Mouse (Mus musculus): ENCODE results near the gene Foxi3.

Foxi3 gene

DNA sequence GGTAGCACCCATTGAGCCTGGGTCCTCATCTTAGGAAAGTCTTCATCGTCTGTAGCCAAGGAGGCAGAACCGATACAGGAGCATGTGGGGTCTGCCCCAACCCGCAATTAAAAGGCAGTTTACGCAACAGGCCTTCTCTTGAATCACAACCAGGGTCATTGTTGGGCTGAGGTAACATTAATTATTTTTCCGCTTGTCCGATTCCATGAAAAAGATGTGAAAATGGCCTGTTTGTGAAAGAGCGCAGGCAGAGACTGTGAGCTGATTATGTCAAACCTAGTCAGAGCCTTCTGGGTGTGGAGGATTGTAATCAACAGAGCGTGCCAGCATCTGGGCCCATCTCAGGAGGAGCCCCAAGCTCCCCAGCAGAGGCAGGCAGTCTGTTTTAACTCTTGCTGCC, 30.4 kb downstream of the Foxi3 start:
- no peak for DNase-seq (ENCODE audit: low read depth, low spot score)

DNA sequence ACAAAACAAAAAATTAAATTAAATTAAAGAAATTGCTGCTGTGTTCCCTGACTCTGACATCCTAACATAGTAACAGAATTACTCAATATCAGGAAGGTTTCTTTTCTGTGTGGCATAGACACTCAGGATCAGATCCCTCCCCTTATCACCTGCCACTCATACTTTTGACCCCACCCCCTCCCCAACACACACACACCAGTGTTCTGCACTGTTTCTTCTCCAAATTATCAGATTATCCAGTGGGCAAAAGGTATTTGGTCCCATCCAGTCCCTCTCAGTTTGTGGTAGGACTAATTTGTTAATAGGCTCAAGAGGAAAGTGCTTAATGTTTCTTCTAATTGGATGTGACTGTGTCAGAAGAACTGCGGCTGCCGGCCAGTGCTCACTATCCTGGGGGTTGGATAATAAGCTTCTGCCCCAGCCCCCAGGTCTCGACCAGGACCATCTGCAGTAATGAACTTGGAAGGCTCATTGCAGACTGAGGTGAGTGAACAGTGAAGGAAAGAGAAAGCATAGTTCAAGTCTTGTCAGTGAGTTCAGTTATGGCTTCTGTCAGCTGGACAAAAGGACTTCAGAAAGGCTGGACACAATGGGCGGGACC, 39.9 kb downstream of the Foxi3 start:
- no peak for DNase-seq (ENCODE audit: low read depth, low spot score)

DNA sequence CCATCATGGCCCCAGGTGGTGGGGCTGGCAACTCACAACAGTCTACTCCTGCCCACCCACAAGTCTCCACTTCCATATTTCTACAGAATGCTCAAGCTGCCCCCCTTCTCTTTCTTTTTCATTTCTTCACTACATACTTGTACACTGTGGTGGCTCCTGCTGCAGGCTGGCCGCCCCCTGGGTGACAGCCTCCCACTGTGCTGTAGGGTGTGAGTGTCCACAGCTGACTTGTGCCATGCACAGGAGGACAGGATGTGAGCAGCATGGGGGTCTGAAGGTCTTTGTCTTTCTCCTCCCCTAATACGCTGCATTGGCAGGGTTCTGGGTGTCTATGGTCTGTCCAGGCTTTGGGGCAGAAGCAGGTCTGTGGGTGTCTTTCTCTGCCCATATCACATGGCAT, 46.3 kb downstream of the Foxi3 start:
- no peak for DNase-seq (ENCODE audit: low read depth, low spot score)

DNA sequence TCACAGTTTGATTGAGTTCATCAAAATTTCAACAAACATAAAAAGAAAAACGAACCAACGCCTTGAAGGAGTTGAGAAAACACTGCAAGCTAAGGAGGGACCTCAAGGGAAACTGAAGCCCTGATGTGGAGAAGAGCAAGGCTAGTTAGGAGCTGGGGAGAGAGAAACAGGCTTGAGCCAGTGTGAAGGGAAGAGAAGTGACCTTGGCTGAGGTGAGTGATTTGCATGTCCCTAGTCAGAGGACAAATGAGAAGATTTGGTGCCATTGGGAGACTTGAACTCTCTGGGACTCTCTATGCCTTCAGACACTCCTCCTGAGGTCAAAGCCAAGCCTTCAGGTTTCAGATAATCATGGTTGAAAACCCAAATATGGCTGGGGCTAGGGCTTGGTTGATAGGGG, 47.8 kb downstream of the Foxi3 start:
- DNase-seq (ENCODE audit: low read depth, low spot score), result no peak

Data from embryo, embryonic 11.5 days (tissue).